Mouse (Mus musculus): ENCODE results near the gene Pf4. TPM values are rescaled to one million over a fixed set of nuclear protein-coding genes. Genes with fewer than 3 reads are reported as not detected.

Gene Pf4
- polyA plus RNA-seq, 1 experiment, result not detected

DNA sequence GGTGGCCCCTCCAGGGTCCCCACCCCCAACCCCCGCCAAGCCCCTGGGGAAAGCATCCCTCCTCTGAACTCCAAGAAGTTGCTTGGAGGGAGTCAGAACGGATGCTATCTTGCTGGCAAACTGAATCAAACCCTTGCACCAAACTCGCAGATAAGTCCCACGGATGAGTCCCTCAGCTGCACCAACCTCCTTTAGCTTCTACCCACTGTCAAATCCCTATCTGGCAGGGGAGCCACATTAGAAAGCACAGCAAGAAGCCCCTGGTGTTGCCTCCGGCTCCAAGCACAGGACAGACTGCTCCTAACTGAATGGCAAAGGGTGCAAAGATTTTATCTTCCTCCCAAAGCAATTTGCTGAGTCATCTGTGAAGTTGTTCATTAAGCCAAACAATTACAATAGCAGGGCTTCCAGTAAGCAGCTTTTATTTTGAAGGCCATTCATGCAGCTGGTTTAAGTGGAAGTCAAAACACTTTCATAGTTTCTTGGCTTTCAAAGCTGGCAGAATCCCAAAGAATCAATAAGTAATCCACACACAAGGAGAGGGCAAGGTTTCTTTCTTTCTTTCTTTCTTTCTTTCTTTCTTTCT, 14.1 kb upstream of the Pf4 start:
- no peak overlapping the region for H3K4me3 ChIP-seq (ENCODE audit: low read depth, low read length)
- no peaks in the 10 kb centered on the region for H3K36me3 ChIP-seq (ENCODE audit: control insufficient read depth, insufficient read depth, low read length, poor library complexity, severe bottlenecking)
- H3K9ac ChIP-seq (ENCODE audit: low read depth, poor library complexity, severe bottlenecking), result no peak overlapping the region
- H3K9me3 ChIP-seq (replicated peaks; ENCODE audit: control insufficient read depth, insufficient read depth, low read length, poor library complexity, severe bottlenecking), result no peaks in the 10 kb centered on the region
- TF ChIP-seq CTCF (IDR thresholded peaks at IDR 0.05; ENCODE audit: low read depth, low read length) (no peak), POLR2A (IDR thresholded peaks at IDR 0.05; ENCODE audit: insufficient read depth, low read length) (no peak), EP300 (IDR thresholded peaks at IDR 0.05; ENCODE audit: insufficient read depth, low read depth, low read length) (no peak)
- H3K27me3 ChIP-seq (ENCODE audit: control insufficient read depth, insufficient read depth, low read length, poor library complexity, severe bottlenecking), result no peaks in the 10 kb centered on the region
- no peaks in the 10 kb centered on the region for H3K4me1 ChIP-seq (ENCODE audit: control insufficient read depth, insufficient read depth, low read length)
- no peak overlapping the region for H3K27ac ChIP-seq (ENCODE audit: insufficient read depth, low read length)

- H3K27me3 ChIP-seq (ENCODE audit: control insufficient read depth, insufficient read depth, low read length, poor library complexity, severe bottlenecking), result no peaks in the 10 kb centered on the region
- H3K4me1 ChIP-seq (ENCODE audit: control insufficient read depth, insufficient read depth, low read length), result no peaks in the 10 kb centered on the region
- H3K9ac ChIP-seq (ENCODE audit: low read depth, poor library complexity, severe bottlenecking), result no peak within 1 kb of the TSS
- H3K27ac ChIP-seq (ENCODE audit: insufficient read depth, low read length), result no peak within 1 kb of the TSS
- H3K4me3 ChIP-seq (ENCODE audit: low read depth, low read length), result peak within 1 kb of the TSS; percentile 61
- no peaks in the 10 kb centered on the region for H3K36me3 ChIP-seq (ENCODE audit: control insufficient read depth, insufficient read depth, low read length, poor library complexity, severe bottlenecking)
- H3K9me3 ChIP-seq (replicated peaks; ENCODE audit: control insufficient read depth, insufficient read depth, low read length, poor library complexity, severe bottlenecking), result no peaks in the 10 kb centered on the region
- TF ChIP-seq POLR2A (IDR thresholded peaks at IDR 0.05; ENCODE audit: insufficient read depth, low read length), result no peak
- TF ChIP-seq CTCF (IDR thresholded peaks at IDR 0.05; ENCODE audit: low read depth, low read length), result no peak
- no peak for TF ChIP-seq EP300 (IDR thresholded peaks at IDR 0.05; ENCODE audit: insufficient read depth, low read depth, low read length)
These were observed 12.9 kb upstream of the Pf4 start, which contains the start of gene Cxcl5 for GRCm38 (mm10) chr5:90759077-90760065. Gene Cxcl5 (plus strand): TSS chr5:90759360.

DNA sequence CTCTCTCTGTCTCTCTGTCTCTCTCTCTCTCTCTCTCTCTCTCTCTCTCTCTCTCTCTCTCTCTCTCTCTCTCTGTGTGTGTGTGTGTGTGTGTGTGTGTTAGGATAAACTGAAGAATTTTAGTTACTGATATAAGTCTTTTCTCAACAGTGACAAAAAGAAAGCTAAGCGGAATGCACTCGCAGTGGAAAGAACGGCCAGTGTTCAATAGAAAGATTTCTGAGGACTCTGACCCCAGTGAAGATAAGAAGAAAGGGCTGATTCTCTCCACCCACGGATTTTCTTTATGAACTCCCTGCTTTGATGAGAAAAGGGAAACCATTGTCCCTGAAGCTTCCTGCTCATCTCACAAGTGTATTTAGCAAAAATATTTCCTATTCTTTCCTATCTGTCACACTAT, 11.9 kb upstream of the Pf4 start:
- no peaks in the 10 kb centered on the region for H3K36me3 ChIP-seq (ENCODE audit: control insufficient read depth, insufficient read depth, low read length, poor library complexity, severe bottlenecking)
- no peaks in the 10 kb centered on the region for H3K4me1 ChIP-seq (ENCODE audit: control insufficient read depth, insufficient read depth, low read length)
- no peaks in the 10 kb centered on the region for H3K27me3 ChIP-seq (ENCODE audit: control insufficient read depth, insufficient read depth, low read length, poor library complexity, severe bottlenecking)
- no peak for TF ChIP-seq CTCF (IDR thresholded peaks at IDR 0.05; ENCODE audit: low read depth, low read length)
- TF ChIP-seq POLR2A (IDR thresholded peaks at IDR 0.05; ENCODE audit: insufficient read depth, low read length), result no peak
- no peak for TF ChIP-seq EP300 (IDR thresholded peaks at IDR 0.05; ENCODE audit: insufficient read depth, low read depth, low read length)
- no peaks in the 10 kb centered on the region for H3K9me3 ChIP-seq (replicated peaks; ENCODE audit: control insufficient read depth, insufficient read depth, low read length, poor library complexity, severe bottlenecking)
- H3K4me3 ChIP-seq (ENCODE audit: low read depth, low read length), result no peak overlapping the region
- H3K27ac ChIP-seq (ENCODE audit: insufficient read depth, low read length), result no peak overlapping the region
- no peak overlapping the region for H3K9ac ChIP-seq (ENCODE audit: low read depth, poor library complexity, severe bottlenecking)

- no peak overlapping the region for H3K9ac ChIP-seq (ENCODE audit: low read depth, poor library complexity, severe bottlenecking)
- no peaks in the 10 kb centered on the region for H3K27me3 ChIP-seq (ENCODE audit: control insufficient read depth, insufficient read depth, low read length, poor library complexity, severe bottlenecking)
- H3K9me3 ChIP-seq (replicated peaks; ENCODE audit: control insufficient read depth, insufficient read depth, low read length, poor library complexity, severe bottlenecking), result no peaks in the 10 kb centered on the region
- no peaks in the 10 kb centered on the region for H3K4me1 ChIP-seq (ENCODE audit: control insufficient read depth, insufficient read depth, low read length)
- H3K27ac ChIP-seq (ENCODE audit: insufficient read depth, low read length), result no peak overlapping the region
- no peaks in the 10 kb centered on the region for H3K36me3 ChIP-seq (ENCODE audit: control insufficient read depth, insufficient read depth, low read length, poor library complexity, severe bottlenecking)
- H3K4me3 ChIP-seq (ENCODE audit: low read depth, low read length), result no peak overlapping the region
- no peak for TF ChIP-seq CTCF (IDR thresholded peaks at IDR 0.05; ENCODE audit: low read depth, low read length)
These were observed 11.4 kb upstream of the Pf4 start for GRCm38 (mm10) chr5:90760844-90761243.

GRCm38 (mm10) chr5:90761834-90762233, 10.4 kb upstream of the Pf4 start:
- H3K27me3 ChIP-seq (ENCODE audit: control insufficient read depth, insufficient read depth, low read length, poor library complexity, severe bottlenecking), result no peaks in the 10 kb centered on the region
- no peak overlapping the region for H3K4me3 ChIP-seq (ENCODE audit: low read depth, low read length)
- H3K4me1 ChIP-seq (ENCODE audit: control insufficient read depth, insufficient read depth, low read length), result no peaks in the 10 kb centered on the region
- H3K27ac ChIP-seq (ENCODE audit: insufficient read depth, low read length), result no peak overlapping the region
- no peak overlapping the region for H3K9ac ChIP-seq (ENCODE audit: low read depth, poor library complexity, severe bottlenecking)
- no peaks in the 10 kb centered on the region for H3K36me3 ChIP-seq (ENCODE audit: control insufficient read depth, insufficient read depth, low read length, poor library complexity, severe bottlenecking)
- TF ChIP-seq POLR2A (IDR thresholded peaks at IDR 0.05; ENCODE audit: insufficient read depth, low read length), result no peak
- no peak for TF ChIP-seq CTCF (IDR thresholded peaks at IDR 0.05; ENCODE audit: low read depth, low read length)
- TF ChIP-seq EP300 (IDR thresholded peaks at IDR 0.05; ENCODE audit: insufficient read depth, low read depth, low read length), result no peak
- no peaks in the 10 kb centered on the region for H3K9me3 ChIP-seq (replicated peaks; ENCODE audit: control insufficient read depth, insufficient read depth, low read length, poor library complexity, severe bottlenecking)
